Mouse (Mus musculus): ENCODE measurements around the gene Pnpla6.

DNA sequence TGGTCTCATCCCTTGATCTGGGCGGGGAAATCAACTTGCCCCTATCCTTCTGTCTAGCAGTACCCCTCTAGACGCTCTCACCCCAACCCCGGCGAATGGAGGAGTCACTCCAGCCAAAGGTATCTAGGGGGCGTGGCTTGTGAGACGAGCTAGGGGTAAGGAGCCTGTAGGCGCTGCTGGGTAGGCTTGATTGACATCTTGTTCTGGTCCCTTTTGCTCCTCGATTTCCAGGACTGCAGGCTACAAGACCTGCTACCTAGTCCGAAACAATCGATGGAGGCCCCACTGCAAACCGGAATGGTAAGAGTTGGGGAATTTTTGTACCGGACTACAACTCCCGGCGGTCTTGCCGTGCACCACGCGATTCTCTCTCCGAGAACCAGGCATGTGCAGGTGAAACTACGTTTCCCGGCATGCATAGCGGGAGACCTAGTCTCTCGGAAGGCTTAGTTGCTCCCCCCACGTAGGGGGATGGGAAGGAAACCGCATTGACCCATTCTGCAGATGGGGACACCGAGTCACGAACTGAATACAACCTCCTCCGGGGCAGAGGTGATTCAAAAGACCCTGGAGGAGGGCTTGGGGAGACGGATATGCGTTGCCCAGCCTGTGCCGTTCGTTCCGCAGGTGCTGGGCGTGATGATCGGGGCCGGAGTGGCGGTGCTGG is 1.4 kb downstream of the Pnpla6 start:
- TF ChIP-seq CTCF (IDR thresholded peaks at IDR 0.05; ENCODE audit: low read depth) (no peak), EP300 (optimal IDR thresholded peaks at IDR 0.05) (no peak)
